Mouse (Mus musculus): ENCODE measurements at regions not wholly inside any gene's neighbourhood (a gene's known extent, or its start where the extent isn't known, plus 50 kb on each side); places are given as distances from the start of the nearest gene placed in this dataset.

DNA sequence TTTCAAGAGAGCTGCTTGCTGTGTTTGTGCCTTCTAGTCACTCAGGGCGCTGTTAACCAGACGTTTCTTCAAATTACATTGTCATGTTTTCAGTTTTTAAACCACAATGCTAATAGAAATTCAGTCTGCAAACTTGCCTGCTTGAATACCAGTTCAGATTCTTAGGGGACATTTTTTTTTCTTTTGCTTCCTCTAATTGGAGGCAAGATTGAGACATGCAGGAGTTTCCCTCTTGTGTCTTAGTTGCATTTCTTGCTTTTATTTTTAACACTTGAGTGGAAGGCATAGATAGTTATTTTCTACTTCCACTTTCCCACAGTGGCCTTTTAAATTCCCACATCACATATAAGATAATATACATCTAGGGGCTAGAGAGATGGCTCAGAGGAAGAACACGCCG lies 246.8 kb downstream of the Grpr start:
- 65% methylated on average over 4 of the region's 4 CpGs for whole genome bisulfite sequencing
- no peaks in the 10 kb centered on the region for H3K27me3 ChIP-seq (ENCODE audit: control insufficient read depth, insufficient read depth, low read length)
- no peak overlapping the region for H3K4me2 ChIP-seq (ENCODE audit: low read depth, low read length)
- DNase-seq (ENCODE audit: low spot score) (no peak), ATAC-seq (ENCODE audit: insufficient read depth, low read depth) (no peak)
- H3K9ac ChIP-seq (replicated peaks; ENCODE audit: low read depth, low read length), result no peak overlapping the region
- no peaks in the 10 kb centered on the region for H3K9me3 ChIP-seq (replicated peaks; ENCODE audit: control insufficient read depth, low read length)
- no peaks in the 10 kb centered on the region for H3K36me3 ChIP-seq (replicated peaks; ENCODE audit: control insufficient read depth, insufficient read depth, low read length)
- TF ChIP-seq EP300 (IDR thresholded peaks at IDR 0.05; ENCODE audit: low read depth) (no peak), CTCF (IDR thresholded peaks at IDR 0.05; ENCODE audit: low read depth) (no peak)
- no peaks in the 10 kb centered on the region for H3K4me1 ChIP-seq (ENCODE audit: control insufficient read depth, insufficient read depth)
- no peak overlapping the region for H3K4me3 ChIP-seq (ENCODE audit: low read depth, low read length)
- no peak overlapping the region for H3K27ac ChIP-seq (ENCODE audit: low read depth)

DNA sequence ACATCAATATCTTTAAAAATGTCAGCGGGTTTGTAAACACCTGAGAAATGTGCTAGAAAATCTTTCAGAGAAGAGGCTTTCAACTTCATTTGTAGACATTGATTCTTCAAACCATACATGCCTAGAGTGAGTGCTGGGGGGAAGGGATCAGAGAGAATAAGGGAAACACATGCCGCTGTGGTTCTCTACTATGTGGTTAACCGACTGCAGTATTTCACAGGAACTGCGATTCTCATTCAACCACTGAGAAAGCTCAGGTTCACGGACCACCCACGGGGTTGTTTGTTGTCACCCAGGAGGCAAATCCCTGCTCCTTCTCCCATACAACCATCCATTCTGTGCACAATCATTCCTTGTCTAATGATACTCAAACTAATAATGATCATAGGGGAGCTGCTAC lies 248.4 kb downstream of the Grpr start:
- WGBS, result 74% methylated on average over 6 of the region's 6 CpGs
- no peak overlapping the region for H3K9ac ChIP-seq (replicated peaks; ENCODE audit: low read depth, low read length)
- H3K4me1 ChIP-seq (ENCODE audit: control insufficient read depth, insufficient read depth), result no peaks in the 10 kb centered on the region
- ATAC-seq (ENCODE audit: insufficient read depth, low read depth) (no peak), DNase-seq (ENCODE audit: low spot score) (no peak)
- no peak for TF ChIP-seq EP300 (IDR thresholded peaks at IDR 0.05; ENCODE audit: low read depth)
- no peak for TF ChIP-seq CTCF (IDR thresholded peaks at IDR 0.05; ENCODE audit: low read depth)
- H3K27me3 ChIP-seq (ENCODE audit: control insufficient read depth, insufficient read depth, low read length), result no peaks in the 10 kb centered on the region
- H3K9me3 ChIP-seq (replicated peaks; ENCODE audit: control insufficient read depth, low read length), result no peaks in the 10 kb centered on the region
- H3K27ac ChIP-seq (ENCODE audit: low read depth), result no peak overlapping the region
- no peaks in the 10 kb centered on the region for H3K36me3 ChIP-seq (replicated peaks; ENCODE audit: control insufficient read depth, insufficient read depth, low read length)
- no peak overlapping the region for H3K4me2 ChIP-seq (ENCODE audit: low read depth, low read length)
- H3K4me3 ChIP-seq (ENCODE audit: low read depth, low read length), result no peak overlapping the region

DNA sequence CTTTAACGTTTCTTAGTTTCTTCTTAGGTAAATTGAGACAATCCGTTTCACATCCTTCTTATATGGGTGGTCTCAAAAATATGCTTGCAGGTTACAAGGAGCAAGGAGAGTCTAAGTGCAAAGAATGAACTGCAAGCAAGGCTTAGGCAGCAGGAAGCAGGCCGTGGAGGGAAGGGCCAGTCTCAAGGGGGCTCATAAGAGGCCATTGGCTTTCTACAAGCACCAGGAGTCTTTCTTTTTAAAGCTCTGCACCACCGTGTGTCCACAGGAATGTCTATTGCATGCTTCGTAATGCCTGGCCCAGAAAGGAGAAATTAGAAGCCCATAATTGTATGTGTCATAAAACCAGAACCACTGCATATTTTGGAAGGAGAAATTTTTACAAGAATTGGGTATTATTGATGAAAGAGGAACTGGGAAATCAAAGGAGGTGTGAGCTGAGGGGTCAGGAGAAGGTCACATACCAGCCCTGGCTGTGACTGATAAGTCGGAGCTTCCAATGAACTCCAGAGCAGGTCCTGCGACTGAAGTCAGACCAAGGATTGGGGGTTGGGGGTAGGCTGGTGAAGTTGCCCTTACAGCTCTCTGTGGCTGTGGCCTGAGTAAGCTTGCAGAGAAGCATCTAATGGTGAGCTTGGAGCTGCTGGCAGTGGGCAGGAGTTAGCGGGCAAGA lies 252.4 kb downstream of the Grpr start:
- WGBS, result 43% methylated on average over 8 of the region's 8 CpGs
- Histone ChIP-seq H3K27me3 (ENCODE audit: control insufficient read depth, insufficient read depth, low read length) (no peaks in the 10 kb centered on the region), H3K9ac (replicated peaks; ENCODE audit: low read depth, low read length) (no peak overlapping the region), H3K4me1 (ENCODE audit: control insufficient read depth, insufficient read depth) (no peaks in the 10 kb centered on the region), H3K4me2 (ENCODE audit: low read depth, low read length) (no peak overlapping the region), H3K27ac (ENCODE audit: low read depth) (no peak overlapping the region), H3K4me3 (ENCODE audit: low read depth, low read length) (no peak overlapping the region), H3K36me3 (replicated peaks; ENCODE audit: control insufficient read depth, insufficient read depth, low read length) (no peaks in the 10 kb centered on the region), H3K9me3 (replicated peaks; ENCODE audit: control insufficient read depth, low read length) (no peaks in the 10 kb centered on the region)
- ATAC-seq (ENCODE audit: insufficient read depth, low read depth) (no peak), DNase-seq (ENCODE audit: low spot score) (no peak)
- no peak for TF ChIP-seq EP300 (IDR thresholded peaks at IDR 0.05; ENCODE audit: low read depth)
- TF ChIP-seq CTCF (IDR thresholded peaks at IDR 0.05; ENCODE audit: low read depth), result no peak

DNA sequence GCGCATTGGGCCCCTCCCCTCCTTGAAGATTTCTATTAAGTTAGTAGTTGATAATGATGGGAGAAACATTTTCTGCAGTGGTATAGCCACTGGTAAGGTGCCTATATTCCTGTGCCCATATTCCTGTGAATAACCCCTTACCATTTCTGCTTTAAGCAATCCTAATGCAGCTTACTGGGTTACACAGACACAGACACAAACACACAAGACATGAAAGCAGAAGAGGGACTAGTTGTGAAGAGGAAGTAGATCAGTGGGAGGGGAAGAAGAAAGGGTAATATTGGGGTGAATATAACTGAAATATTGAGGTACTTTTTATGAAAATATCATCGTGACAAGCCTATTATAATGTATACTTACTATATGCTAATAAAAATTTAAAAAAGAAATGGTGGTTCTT lies 288.2 kb downstream of the Grpr start:
- WGBS, result 82% methylated on average over 2 of the region's 2 CpGs
- no peak overlapping the region for H3K4me3 ChIP-seq (ENCODE audit: low read depth, low read length)

DNA sequence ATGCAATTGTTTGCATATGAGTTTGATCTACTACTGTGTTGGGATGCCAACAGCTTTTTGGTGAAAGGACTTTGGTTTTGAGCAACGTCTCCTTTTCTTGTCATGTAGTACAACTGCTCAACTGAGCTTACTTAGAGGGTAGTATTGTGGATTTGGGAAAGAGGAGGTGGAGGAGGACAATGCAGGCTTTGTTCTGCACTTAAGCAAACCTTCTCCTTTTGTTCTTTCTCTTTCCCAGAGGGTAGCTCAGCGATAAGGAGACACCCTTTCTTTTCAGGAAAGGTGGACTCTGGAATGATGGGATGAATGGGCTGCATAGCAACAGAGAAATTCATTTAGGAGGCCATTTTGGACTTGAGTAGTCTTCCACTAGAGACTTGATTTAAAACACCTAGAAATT lies 288.6 kb upstream of the S100g start:
- no peaks in the 10 kb centered on the region for H3K27me3 ChIP-seq (ENCODE audit: control insufficient read depth, insufficient read depth, low read length)
- WGBS, result 56% methylated on average over 2 of the region's 2 CpGs
- H3K27ac ChIP-seq (ENCODE audit: low read depth), result no peak overlapping the region
- DNase-seq (ENCODE audit: low spot score) (no peak), ATAC-seq (ENCODE audit: insufficient read depth, low read depth) (no peak)
- TF ChIP-seq CTCF (IDR thresholded peaks at IDR 0.05; ENCODE audit: low read depth), result no peak
- no peak for TF ChIP-seq EP300 (IDR thresholded peaks at IDR 0.05; ENCODE audit: low read depth)
- no peak overlapping the region for H3K4me3 ChIP-seq (ENCODE audit: low read depth, low read length)
- no peak overlapping the region for H3K9ac ChIP-seq (replicated peaks; ENCODE audit: low read depth, low read length)
- H3K36me3 ChIP-seq (replicated peaks; ENCODE audit: control insufficient read depth, insufficient read depth, low read length), result no peaks in the 10 kb centered on the region
- H3K9me3 ChIP-seq (replicated peaks; ENCODE audit: control insufficient read depth, low read length), result no peaks in the 10 kb centered on the region
- H3K4me2 ChIP-seq (ENCODE audit: low read depth, low read length), result no peak overlapping the region
- H3K4me1 ChIP-seq (ENCODE audit: control insufficient read depth, insufficient read depth), result no peaks in the 10 kb centered on the region

More for the DNA sequence above, 288.2 kb downstream of the Grpr start:
- TF ChIP-seq CTCF (IDR thresholded peaks at IDR 0.05; ENCODE audit: low read depth), result no peak
- no peak for TF ChIP-seq EP300 (IDR thresholded peaks at IDR 0.05; ENCODE audit: low read depth)
- H3K27ac ChIP-seq (ENCODE audit: low read depth), result no peak overlapping the region
- H3K4me1 ChIP-seq (ENCODE audit: control insufficient read depth, insufficient read depth), result no peaks in the 10 kb centered on the region
- H3K9me3 ChIP-seq (replicated peaks; ENCODE audit: control insufficient read depth, low read length), result no peaks in the 10 kb centered on the region
- DNase-seq (ENCODE audit: low spot score) (no peak), ATAC-seq (ENCODE audit: insufficient read depth, low read depth) (no peak)
- H3K9ac ChIP-seq (replicated peaks; ENCODE audit: low read depth, low read length), result no peak overlapping the region
- no peaks in the 10 kb centered on the region for H3K27me3 ChIP-seq (ENCODE audit: control insufficient read depth, insufficient read depth, low read length)
- H3K36me3 ChIP-seq (replicated peaks; ENCODE audit: control insufficient read depth, insufficient read depth, low read length), result no peaks in the 10 kb centered on the region
- no peak overlapping the region for H3K4me2 ChIP-seq (ENCODE audit: low read depth, low read length)

DNA sequence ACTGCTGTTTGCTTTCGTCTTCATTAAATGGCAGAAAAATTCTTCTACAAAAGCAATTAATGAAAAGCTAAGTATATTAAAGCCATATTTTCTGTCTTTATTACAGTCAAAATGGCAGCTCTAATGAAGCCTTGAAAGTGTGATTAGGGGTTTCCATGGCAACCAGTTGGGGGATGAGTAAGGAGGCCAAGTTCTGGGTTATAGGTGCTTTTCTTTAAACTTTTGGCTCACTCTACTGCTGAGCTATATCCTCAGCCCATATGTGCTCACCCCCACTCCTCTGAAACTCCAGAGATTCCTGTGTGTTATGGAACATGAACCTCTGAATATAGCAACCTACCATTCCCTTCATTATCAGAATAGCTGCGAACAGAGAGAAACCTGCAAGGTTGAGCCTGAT lies 240.9 kb upstream of the S100g start:
- Histone ChIP-seq H3K4me3 (ENCODE audit: low read depth, low read length) (no peak overlapping the region), H3K27ac (ENCODE audit: low read depth) (no peak overlapping the region), H3K9me3 (replicated peaks; ENCODE audit: control insufficient read depth, low read length) (no peaks in the 10 kb centered on the region), H3K9ac (replicated peaks; ENCODE audit: low read depth, low read length) (no peak overlapping the region), H3K36me3 (replicated peaks; ENCODE audit: control insufficient read depth, insufficient read depth, low read length) (no peaks in the 10 kb centered on the region), H3K4me1 (ENCODE audit: control insufficient read depth, insufficient read depth) (no peaks in the 10 kb centered on the region), H3K4me2 (ENCODE audit: low read depth, low read length) (no peak overlapping the region), H3K27me3 (ENCODE audit: control insufficient read depth, insufficient read depth, low read length) (no peaks in the 10 kb centered on the region)
- WGBS, result 74% methylated on average over 2 of the region's 2 CpGs
- DNase-seq (ENCODE audit: low spot score), result no peak
- ATAC-seq (ENCODE audit: insufficient read depth, low read depth), result no peak
- TF ChIP-seq CTCF (IDR thresholded peaks at IDR 0.05; ENCODE audit: low read depth) (no peak), EP300 (IDR thresholded peaks at IDR 0.05; ENCODE audit: low read depth) (no peak)
